Mouse (Mus musculus) kidney, adult 8-10 months (tissue): ENCODE measurements around the gene Cox18.
"Not testable (repeated sequence)": the region's sequence is repeated elsewhere in the genome, so short reads cannot be mapped to it uniquely, and the experiment has no call there.

Experiments
- DNase-seq, 2 experiments: peaks; one replicate each; pipeline ENCODE4 v3.0.0; 2022

Cox18 gene

DNA sequence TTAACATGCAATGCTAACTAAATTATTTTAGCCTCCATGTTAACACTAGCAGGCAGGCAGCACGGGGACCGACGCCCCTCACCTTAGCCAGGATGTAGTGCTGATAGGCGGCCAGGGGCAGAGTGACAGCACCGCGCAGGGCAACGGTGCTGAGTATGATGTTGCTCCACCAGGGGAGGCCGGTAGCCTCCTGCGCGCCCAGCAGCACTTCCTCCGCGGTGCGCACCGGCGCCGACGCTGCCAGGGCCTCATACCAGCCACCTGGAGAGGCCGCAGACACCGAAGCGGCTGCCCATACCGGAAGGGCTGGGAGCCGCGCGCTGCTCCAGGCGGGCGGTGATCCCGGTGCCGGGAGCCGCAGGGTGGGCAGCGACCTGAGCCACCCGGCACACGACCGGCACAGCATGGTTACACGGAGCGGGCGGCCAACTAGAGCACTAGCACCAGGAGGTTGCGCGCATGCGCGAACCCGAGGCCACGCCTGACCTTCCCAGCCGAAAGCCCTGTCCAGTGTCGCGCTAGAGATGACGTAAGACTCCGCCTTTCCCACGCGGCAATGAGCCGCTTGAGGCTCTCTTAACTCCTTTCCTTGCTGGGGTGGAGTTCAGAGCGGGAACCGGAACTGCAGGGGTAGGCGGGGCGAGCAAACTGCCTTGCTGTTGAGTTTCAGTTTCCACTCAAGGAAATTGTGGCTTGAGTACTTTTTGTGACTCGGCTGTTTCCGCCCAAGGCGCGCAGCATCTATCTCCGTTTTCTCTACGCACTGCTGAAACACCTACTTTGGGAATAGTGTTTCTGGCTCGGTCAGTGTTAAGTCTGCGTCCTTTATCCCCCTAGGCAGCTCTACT is at the start of gene Cox18:
Gene Cox18, minus strand, starts transcription at position 468 of the 848 bp plus-strand sequence.
- peak; percentile 99 for DNase-seq

DNA sequence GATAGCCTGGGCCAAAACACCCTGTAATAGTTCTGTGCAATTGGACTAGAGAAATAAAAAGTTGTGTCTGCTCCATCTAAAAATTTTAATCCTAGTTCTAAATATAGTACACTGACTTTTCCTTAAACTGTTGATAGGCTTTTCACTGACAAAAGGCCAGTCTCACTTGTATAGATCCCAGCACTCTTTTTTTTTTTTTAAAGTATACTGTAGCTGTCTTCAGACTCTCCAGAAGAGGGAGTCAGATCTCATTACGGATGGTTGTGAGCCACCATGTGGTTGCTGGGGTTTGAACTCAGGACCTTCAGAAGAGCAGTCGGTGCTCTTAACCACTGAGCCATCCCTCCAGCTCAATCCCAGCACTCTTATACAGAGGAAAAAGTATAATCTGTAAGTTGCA is 38.4 kb upstream of the Cox18 start:
- DNase-seq, result not testable (repeated sequence)

DNA sequence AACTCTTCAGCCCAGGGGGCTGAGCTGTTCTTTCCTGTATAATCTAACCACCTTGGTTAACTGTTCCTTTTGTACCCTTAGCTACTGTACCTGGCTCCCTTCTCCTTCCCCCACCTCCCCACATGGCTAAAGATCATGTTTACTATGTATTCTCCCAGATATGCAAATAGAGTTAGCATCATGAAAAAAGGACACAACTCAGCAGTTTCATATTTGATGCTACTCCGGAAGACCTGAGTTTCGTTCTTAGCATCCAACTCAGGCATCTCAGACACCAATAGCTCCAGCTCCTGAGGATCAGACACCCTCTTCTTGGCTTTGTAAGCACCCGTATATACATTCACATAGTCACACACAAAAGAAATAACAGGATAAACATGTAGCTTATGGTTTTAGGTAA is 33.2 kb upstream of the Cox18 start:
- DNase-seq, result no peak

DNA sequence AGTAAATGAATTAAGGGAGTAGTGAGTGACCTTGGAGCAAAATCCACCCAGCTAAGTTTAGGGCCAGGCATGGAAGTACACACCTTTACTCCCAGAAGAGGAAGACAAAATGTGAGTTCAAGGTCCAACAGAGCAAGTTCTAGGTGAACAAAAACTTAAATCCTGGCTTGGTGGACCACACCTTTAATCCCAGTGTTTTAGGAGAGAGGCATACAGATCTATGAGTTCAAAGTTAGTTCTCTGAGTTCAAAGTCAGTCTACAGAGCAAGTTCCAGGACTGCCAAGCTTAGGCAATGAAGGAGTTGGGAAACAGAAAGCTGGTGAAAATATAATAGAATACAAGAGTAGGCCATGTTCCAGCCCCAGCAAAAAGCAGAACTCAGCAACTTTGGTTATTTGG is 23.7 kb upstream of the Cox18 start:
- peak; percentile 19 to 55 for DNase-seq

DNA sequence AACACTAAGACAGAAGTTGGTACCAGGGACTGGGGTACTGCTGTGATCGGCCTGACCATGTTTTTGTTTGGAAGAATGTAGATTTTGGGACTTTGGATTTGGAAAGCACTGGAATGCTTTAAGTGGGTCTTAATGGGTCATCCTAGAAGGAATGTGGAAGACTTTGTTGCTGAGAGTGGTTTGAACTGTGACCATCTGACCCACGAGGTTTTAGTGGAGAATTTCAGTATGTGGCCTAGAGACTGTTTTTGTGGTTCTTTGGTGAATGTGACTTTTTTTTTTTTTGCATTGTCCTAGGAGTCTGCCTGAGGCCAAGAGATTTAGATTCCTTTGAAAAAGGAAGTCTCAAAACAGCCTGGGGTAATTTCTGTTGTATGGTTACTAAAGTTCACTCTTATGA is 23.2 kb upstream of the Cox18 start:
- DNase-seq, result no peak

DNA sequence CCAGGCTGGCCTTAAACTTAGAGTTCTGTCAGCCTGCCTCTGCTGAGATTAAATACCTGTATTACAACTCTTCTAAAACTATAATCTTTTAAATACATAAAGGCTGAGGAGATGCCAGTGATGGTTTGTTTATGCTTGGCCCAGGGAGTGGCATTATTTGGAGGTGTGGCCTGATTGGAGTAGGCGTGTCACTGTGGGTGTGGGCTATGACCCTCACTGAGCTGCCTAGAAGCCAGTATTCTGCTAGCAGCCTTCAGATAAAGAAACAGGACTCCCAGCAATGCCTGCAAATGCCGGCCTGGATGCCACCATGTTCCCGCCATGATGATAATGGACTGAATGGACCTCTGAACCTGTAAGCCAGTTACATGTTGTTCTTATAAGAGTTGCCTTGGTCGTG is 22.8 kb upstream of the Cox18 start:
- no peak for DNase-seq

DNA sequence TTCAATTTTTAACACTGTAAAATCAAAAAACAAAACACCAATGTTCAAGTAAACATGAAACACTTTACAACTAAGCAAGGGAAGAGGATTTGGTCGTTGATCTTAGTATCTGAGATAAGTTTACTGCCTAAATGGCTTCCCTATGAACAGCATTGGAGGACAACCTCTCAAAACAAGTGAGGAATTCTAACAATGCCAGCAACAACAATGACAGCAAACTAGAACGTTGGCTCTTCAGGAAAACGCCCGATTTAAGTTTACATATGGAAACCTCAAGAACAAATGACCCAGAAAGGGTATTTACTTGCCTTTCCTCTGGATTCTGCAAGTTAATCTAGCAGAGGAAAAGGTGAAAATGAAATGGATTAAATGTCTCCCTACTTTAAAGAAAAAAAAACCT is 21.6 kb upstream of the Cox18 start:
- no peak for DNase-seq

DNA sequence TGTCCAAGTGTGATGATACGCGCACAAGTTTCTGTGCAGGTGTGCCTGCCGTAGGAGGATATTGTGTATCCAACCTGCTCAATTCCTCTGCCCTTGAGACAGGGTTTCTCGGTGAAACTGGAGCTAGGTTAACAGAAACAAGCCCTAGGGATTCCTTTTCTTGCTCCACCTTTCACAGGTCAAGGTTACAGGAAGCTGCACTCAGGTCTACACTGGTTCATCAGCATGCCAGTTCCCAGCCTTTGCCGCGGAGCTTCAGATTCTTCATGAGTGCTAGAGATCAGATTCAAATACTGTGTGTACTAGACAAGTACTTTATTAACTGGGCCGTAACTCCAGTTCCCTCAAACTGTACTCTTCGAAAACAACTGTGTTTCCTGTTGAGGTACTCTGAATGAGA is 11.4 kb upstream of the Cox18 start:
- DNase-seq, result no peak

DNA sequence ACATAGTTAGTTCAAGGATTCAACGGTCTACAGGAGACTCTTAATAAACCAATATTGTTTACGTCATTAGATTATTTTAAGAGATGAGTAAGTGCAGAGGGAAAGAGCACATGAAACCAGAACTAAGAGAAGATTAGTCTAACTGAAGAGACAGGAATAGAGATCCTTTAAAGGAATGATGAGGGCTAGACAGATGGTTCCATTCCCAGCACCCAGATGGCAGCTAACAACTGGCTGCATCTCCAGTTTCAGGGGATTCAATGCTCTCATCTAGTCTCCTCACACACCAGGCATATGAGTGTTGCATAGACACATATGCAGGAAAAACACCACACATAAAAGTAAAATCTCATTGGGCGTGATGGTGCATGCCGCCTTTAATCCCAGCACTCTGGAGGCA is 9.5 kb upstream of the Cox18 start:
- no peak for DNase-seq

DNA sequence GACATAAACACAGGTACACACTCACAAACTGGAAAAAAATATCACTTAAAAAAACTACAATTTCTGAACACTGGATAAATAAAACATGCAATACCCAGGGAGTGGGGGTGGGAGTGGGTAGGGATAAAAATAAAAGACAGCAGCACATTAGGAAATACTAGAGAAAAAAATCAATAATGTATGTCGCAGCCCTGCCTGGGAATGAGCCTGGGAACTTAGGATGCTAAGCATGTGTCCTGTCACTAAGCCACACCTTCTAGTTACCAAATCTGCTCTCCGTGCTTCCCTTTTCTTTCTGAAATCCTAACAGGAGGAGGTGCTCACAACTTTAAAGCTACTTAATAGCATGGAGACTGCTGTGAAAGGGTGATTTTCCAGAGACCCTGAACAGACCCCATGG is 6.0 kb upstream of the Cox18 start:
- DNase-seq, result no peak

DNA sequence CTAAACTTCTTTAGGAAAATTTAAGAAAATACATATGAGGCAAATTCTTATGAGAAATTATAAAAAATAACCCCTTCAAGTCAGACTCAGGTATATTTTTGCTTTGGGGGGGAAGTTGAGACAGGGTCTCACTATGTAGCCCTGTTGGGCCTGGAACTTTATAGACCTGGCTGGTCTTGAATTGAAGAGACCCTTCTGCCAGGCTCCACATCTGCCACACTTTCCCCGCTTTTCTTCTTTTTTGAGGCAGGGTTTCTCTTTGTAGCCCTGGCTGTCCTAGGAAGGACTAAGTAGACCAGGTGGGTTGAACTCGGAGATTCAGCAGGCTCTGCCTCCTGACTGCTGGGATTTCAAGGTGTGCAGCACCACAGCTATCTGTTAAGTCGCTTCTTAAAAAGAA is 2.9 kb upstream of the Cox18 start:
- no peak for DNase-seq

DNA sequence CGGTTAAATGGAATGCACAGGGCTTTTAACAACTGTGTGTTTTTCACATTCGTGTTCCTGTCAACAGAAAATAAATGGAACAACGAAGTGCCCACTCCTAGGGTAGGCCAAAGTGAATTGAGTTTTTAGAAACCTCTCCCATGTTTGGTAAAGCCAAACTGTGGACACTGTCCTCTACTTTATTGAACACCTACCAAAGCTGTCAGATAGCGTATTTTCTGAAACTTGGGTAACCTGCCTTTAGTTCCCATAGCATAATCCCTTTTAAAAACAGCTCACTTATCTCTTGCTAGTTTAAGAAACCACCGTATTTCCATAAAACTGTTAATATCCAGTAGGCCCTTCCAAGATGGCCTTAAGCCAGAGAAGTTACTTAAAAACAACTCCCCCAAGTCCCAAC is 929 bp upstream of the Cox18 start:
- no peak for DNase-seq

DNA sequence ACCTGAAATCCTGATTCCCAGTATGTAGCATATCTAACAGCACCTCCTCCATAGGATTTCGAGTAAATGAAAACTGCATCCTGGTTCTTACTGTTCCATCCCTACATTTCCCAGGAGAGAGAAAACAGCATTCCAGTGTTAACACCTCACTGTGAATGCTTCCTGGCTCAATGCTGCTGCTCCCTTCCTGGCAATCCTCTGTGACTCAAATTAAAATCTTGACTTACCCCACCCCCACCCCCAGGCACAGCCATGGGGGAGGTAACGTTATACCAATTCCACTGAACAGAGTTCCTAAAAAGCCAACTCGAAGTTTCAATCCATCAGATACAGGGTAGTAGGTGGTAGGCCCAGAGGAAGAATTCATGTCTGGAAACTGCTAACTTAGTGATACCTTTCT is 864 bp downstream of the Cox18 start:
- no peak for DNase-seq

DNA sequence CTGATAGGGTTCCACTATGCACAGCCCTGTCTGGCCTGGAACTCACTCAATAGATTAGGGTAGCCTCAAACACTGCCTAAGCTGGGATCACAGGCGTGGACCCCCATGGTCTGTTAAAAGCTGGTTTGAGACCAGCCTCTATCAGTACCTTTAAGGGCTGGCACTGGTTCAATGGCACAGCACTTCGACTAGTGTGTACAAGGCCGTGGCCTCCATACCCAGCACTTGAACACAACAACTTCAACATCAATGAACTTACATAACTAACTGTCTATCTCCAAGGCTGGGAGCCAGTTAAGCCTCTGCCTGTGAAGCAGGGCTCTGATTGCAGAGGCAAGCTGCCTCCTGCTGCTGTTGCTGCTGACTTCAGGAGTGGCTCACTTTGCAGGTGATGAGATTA is 6.0 kb downstream of the Cox18 start:
- no peak for DNase-seq

DNA sequence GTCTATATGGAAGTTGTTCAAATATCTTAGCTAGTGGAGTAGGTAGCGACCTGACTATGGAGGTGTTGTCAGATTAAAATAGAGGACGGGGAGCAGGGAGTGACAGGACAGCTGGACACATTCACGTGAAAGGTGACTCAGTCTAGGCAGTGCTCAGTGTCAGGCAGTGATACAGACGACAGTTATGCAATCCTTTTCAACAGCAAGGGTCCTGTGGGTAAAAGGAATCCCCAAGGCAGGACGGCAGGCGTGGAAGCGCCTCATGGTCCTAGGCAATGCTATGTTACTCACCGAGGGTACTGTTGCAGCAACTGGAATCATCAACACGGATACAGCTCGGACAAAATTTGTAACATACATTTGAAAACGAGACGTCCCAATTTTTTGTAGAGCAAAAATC is 6.6 kb downstream of the Cox18 start:
- no peak for DNase-seq

DNA sequence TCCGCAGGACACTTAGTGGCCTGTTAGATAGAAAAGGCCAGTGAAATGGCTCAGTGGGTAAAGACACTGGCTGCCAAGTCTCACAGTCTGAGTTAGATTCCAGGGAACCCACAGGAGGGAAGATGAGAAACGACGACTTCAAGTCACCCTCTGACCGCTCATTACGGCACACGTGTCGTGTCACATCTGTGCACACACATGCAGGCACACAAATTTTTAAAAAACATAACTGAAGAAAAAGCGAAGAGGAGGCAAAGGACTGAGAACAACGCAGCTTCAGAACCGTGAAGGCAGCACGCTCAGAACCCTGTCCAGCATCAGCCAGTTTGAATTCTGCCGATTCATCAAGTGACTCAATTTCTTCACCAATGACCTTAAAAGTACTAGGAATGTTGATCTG is 10.4 kb downstream of the Cox18 start:
- no peak for DNase-seq

DNA sequence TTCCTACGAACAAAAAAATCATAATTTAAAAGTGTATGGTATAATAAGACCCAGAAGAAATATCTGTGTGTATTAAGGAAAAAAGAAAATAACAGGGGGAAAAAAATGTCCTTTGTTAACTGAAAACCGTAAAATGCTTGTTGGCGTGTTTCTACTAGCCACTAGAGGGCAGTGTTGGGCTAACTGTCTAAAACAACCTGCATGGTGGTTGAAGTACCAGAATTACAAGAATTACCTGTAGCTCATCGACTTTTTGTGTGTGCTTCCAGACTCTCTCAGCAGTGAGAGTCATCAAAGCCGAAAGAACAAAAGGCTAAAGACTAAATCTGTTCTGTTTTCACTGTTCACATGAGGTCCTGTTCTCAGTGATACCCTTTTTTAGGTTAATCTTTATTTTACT is 20.6 kb downstream of the Cox18 start:
- DNase-seq, result peak; percentile 32 to 36

DNA sequence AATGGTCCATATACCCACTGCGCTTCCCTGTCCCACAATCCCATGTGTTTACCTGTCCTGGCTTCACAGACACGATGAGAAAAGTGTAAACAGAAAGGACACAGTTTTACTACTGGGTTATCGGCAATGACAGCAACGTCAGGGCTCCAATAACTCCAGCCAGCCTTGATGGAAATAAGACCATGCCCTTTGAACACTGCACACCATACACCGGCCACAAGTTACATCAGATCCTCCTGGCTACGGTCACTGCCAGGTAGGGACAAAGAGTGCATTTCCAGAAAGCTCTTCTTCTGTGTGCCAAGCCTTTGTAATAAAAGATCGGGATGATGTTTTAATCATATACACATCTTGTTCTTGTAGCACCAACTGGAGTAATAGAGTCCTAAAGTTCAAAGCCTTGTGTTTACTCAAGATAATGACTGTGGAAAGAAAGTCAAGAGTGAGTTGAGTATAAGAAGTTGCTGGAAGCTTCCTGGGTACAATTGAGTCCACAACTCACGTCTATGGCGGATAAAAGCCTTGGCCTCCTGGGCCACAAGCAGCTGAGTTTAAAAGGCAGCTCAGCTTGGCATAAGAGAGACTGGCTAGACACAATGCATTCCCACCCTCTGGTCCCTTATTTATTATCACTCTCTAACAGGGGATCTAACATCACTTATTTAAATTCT is 21.2 kb downstream of the Cox18 start:
- no peak for DNase-seq

DNA sequence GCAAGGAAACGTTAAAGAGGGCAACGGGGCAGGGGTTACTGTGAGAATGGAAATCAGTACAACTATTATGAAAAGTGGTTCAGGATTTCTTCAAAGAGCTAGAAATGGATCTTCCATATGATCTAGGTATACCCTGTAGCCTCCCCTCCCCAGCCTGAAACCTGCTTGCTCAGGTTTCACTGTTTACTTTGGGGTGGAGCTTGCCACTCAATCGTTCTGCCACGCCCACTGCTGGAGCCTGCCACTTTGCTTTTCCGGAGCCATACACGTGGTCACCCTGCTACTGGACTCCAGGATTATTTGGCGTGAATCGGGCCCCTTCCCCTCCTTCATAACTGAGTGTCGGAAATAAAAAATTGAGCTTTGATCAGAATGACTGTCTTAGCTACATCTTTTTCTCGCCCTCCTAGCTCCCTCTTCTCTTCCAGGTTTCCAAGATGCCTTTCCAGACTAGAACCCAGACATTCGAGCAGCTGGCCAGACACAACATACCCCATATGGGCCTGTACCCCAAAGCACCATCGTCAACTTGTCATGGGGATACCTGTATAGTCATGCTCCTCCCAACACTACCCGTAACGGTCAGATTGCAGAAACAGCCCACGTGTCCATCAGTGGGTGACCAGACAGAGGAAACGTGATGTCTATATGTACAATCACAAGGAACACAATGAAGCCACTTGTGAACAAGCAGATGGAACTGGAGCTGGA is 23.7 kb downstream of the Cox18 start:
- DNase-seq, result no peak

DNA sequence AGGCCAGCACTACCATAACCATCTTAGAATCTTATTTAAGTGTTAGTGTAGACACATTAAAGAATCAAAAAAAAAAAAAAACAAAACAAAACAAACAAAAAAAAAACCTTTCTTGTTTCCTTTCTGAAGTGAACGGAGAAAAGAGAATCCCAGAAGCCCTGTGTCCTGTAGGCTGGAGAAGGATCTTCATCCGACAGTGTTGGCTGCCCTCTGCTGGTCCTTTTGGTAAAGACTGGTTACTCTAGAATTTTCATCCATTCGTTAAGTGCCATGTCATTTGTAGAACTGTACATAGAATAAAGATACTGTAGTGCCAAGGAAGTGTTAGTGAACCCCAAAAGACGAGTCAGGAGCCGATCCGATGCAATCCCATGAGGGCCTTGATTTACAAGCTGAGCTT is 29.0 kb downstream of the Cox18 start:
- DNase-seq, result peak; percentile 11 to 68

DNA sequence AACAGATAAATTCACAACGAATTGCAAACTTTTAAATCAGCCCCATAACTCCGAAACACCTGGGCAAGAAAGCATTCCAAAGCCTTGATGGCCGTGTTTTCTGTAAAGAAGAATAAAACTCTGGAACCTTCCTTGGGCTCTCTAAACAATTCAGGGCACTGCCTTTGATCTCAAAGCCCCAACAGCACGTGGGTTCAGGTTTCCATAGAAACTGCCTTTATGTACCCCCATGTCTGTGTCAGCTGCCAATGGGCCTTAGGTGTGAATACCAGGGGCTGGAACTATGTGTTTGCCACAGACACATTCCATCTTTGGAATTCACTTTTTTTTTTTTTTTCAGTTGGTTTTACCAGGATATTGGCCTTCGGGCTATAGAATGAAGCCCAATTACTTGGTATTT is 41.0 kb downstream of the Cox18 start:
- DNase-seq, result no peak

DNA sequence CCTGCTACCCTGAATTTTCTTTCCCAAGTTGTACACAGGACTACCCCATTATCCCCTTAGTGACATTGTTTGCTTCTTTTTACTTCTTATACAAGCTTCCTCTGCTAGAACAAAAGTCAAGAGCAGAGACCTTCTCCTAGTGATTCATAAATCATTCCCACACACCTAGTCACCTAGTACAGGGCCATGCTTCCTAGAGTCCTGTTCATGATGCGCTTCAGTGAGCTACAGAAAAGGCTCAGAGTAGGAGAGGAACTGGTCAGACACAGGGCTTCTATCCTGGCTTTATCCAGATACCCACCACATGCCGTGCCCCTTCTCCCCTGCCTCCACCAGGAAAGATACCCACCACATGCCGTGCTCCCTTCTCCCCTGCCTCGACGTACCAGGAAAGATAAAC is 44.7 kb downstream of the Cox18 start:
- no peak for DNase-seq

DNA sequence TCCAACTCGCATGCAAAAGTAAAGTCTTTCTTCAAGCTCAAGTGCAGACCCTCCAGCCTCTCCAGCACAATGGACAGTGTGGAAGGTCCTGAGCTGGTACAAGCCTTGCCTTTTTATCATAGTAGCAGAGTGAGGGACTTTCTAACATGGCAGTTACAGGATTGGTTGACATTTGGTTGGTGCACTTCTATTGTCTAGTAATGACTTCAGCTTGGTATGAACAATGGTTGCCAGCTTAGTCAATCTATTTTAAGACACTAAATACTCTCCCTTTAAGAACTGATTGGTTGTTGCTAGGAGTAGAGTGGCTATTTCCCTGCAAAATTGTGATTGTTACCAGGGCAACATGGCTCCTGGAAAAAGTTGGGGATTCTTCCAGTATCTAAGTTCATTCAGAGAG is 45.7 kb downstream of the Cox18 start:
- no peak for DNase-seq
